Mouse (Mus musculus) adrenal gland, adult 8-10 months (tissue): ENCODE results near the gene Gm14226. TPM values are rescaled to one million over a fixed set of nuclear protein-coding genes. Genes with fewer than 3 reads are reported as not detected.
"Not testable (repeated sequence)": the region's sequence is repeated elsewhere in the genome, so short reads cannot be mapped to it uniquely, and the experiment has no call there.

Experiments used
- DNase-seq: peaks from one replicate; pipeline ENCODE4 v3.0.0; 2022
- total RNA-seq, 4 experiments: library from RNA; stranded (reverse); gene quantifications; 2 replicates each; pipeline ENCODE4 v1.2.4; 2022

The Gm14226 gene
- total RNA-seq, result 1 to 10 TPM; 3.1 to 9.6 (median 4.6) TPM

GRCm38 (mm10) chr2:155018251-155018755 is at the start of gene Gm14226:
Gm14226 (plus strand) TSS chr2:155018266.
- peak; percentile 26 for DNase-seq

- DNase-seq, result not testable (repeated sequence)
Measured at GRCm38 (mm10) chr2:154969740-154970397, 48.2 kb upstream of the Gm14226 start.

- no peak for DNase-seq
Measured at GRCm38 (mm10) chr2:154971919-154972692, 46.0 kb upstream of the Gm14226 start.

- no peak for DNase-seq
Measured at GRCm38 (mm10) chr2:154972981-154973380, 45.1 kb upstream of the Gm14226 start.

GRCm38 (mm10) chr2:154986609-154987008 is 31.5 kb upstream of the Gm14226 start:
- DNase-seq, result no peak

- no peak for DNase-seq
Measured at GRCm38 (mm10) chr2:154991411-154991810, 26.7 kb upstream of the Gm14226 start.

GRCm38 (mm10) chr2:154992083-154992482 is 26.0 kb upstream of the Gm14226 start:
- no peak for DNase-seq

GRCm38 (mm10) chr2:155005491-155005890 is 12.6 kb upstream of the Gm14226 start:
- DNase-seq, result no peak

- no peak for DNase-seq
Measured at GRCm38 (mm10) chr2:155011086-155011656, 6.9 kb upstream of the Gm14226 start.

GRCm38 (mm10) chr2:155012991-155013390 is 5.1 kb upstream of the Gm14226 start:
- no peak for DNase-seq

- peak; percentile 50 for DNase-seq
Measured at GRCm38 (mm10) chr2:155016751-155017150, 1.3 kb upstream of the Gm14226 start.

- DNase-seq, result peak; percentile 69
Measured at GRCm38 (mm10) chr2:155018762-155019641, 936 bp downstream of the Gm14226 start.

GRCm38 (mm10) chr2:155019673-155020072 is 1.6 kb downstream of the Gm14226 start:
- DNase-seq, result peak; percentile 95

GRCm38 (mm10) chr2:155020247-155020826 is 2.3 kb downstream of the Gm14226 start:
- peak; percentile 15 for DNase-seq

GRCm38 (mm10) chr2:155030831-155031230 is 12.8 kb downstream of the Gm14226 start:
- no peak for DNase-seq

GRCm38 (mm10) chr2:155032938-155033710 is 15.1 kb downstream of the Gm14226 start:
- DNase-seq, result no peak

GRCm38 (mm10) chr2:155039956-155040355 is 21.9 kb downstream of the Gm14226 start:
- no peak for DNase-seq

- no peak for DNase-seq
Measured at GRCm38 (mm10) chr2:155044542-155044941, 26.5 kb downstream of the Gm14226 start.

GRCm38 (mm10) chr2:155045075-155045474 is 27.0 kb downstream of the Gm14226 start:
- DNase-seq, result no peak

- no peak for DNase-seq
Measured at GRCm38 (mm10) chr2:155046803-155047202, 28.7 kb downstream of the Gm14226 start.
